Mouse (Mus musculus) brain, embryonic 14.5 days (tissue): ENCODE measurements around the gene Txnrd2.

Source experiments
- CTCF ChIP-seq: fragments of 200-500 bp; IDR thresholded peaks from 2 replicates; pipeline ENCODE4 v1.5.1; 2012; ENCODE audit warnings: inconsistent platforms, mild to moderate bottlenecking, moderate library complexity, borderline replicate concordance; ENCODE audit not compliant: insufficient read depth, insufficient read length; ENCODE audit errors: extremely low read depth
- POLR2A ChIP-seq: fragments of 200-500 bp; IDR thresholded peaks from 2 replicates; pipeline ENCODE4 v1.6.1; 2012; ENCODE audit warnings: mild to moderate bottlenecking, inconsistent platforms, borderline replicate concordance; ENCODE audit not compliant: poor library complexity, insufficient read depth, insufficient read length, severe bottlenecking; ENCODE audit errors: extremely low read depth

GRCm38 (mm10) chr16:18498558-18498990 lies 72.4 kb downstream of the Txnrd2 start, which contains the start of the genes Gnb1l and Rtl10:
- no peak for TF ChIP-seq CTCF
- TF ChIP-seq POLR2A = peak; percentile 91
